Mouse (Mus musculus) megakaryocyte, embryonic 14.5 days (primary cell): ENCODE results near the gene Trio. TPM values are rescaled to one million over a fixed set of nuclear protein-coding genes. Genes with fewer than 3 reads are reported as not detected.

Experiments used
- H3K27me3 ChIP-seq: replicated peaks from 2 replicates; pipeline ENCODE3; 2012; ENCODE audit warnings: inconsistent platforms
- H3K36me3 ChIP-seq: replicated peaks from 2 replicates; pipeline ENCODE3; 2012; ENCODE audit warnings: low read length, inconsistent platforms, mixed read lengths
- H3K4me1 ChIP-seq: 2 replicates; pipeline ENCODE4 v1.6.1; 2012; ENCODE audit warnings: inconsistent platforms
- H3K4me3 ChIP-seq: replicated peaks from 2 replicates; pipeline ENCODE3; 2012; ENCODE audit warnings: moderate library complexity, mild to moderate bottlenecking, inconsistent platforms
- H3K9me3 ChIP-seq: 2 replicates; pipeline ENCODE4 v1.6.1; 2012; ENCODE audit warnings: inconsistent platforms
- FLI1 ChIP-seq: IDR thresholded peaks from 2 replicates; pipeline ENCODE4 v1.6.1; 2012; ENCODE audit warnings: low read length, inconsistent platforms, mixed read lengths
- GATA1 ChIP-seq: IDR thresholded peaks from 3 replicates; pipeline ENCODE4 v1.6.1; 2012; ENCODE audit warnings: mixed read lengths, low read length, inconsistent platforms, borderline replicate concordance
- polyA plus RNA-seq: library from polyadenylated mRNA; stranded (reverse); fragments of >175 nt; gene quantifications from 2 replicates; pipeline ENCODE4 v1.2.3, GENCODE M21; 2012; ENCODE audit warnings: low replicate concordance; ENCODE audit not compliant: insufficient read depth

The Trio gene
- polyA plus RNA-seq = 5.8 and 8.2 TPM in 2 replicates

GRCm38 (mm10) chr15:28025447-28026166, at the start of gene Trio:
Gene Trio (minus strand): TSS chr15:28025848.
- H3K36me3 ChIP-seq = no peaks in the 10 kb centered on the region
- H3K4me1 ChIP-seq = peaks cover 24% of the 10 kb centered on the region
- no peaks in the 10 kb centered on the region for H3K9me3 ChIP-seq
- H3K27me3 ChIP-seq = peaks cover 80% of the 10 kb centered on the region
- peak within 1 kb of the TSS; percentile 92 for H3K4me3 ChIP-seq
- TF ChIP-seq GATA1 = no peak
- TF ChIP-seq FLI1 = no peak

DNA sequence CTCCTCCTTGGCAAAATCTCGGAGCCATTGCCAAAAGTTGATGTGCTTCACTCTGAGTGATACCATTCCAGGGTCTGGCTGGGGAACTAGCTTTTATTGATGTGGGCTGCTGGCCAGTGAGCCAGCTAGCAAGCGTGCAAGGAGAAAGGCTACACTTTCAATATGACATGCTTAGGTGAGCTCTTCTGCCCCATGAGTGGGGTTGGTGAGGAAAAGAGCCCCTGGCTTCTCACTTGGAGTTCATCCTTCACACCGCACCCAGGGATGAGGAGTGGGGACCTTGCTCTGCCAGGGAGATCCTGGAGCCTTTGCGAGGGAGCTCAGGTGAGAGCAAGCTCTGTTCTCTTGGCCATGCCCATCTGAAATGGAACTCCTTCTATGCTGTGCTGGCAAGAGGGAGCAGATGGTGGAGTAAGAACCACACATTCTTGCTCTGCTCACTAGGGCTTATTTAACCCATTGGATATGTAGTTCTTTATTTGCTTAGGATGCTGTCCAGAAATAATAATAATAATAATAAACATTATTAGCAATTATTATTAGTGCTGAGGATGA, 48.8 kb upstream of the Trio start:
- H3K27me3 ChIP-seq = peaks cover 10% of the 10 kb centered on the region
- H3K36me3 ChIP-seq = no peaks in the 10 kb centered on the region
- H3K9me3 ChIP-seq = no peaks in the 10 kb centered on the region
- no peaks in the 10 kb centered on the region for H3K4me1 ChIP-seq
- H3K4me3 ChIP-seq = no peak overlapping the region
- TF ChIP-seq GATA1 (no peak), FLI1 (no peak)

- H3K4me1 ChIP-seq = no peaks in the 10 kb centered on the region
These were observed 46.0 kb upstream of the Trio start for GRCm38 (mm10) chr15:28071601-28072000.

GRCm38 (mm10) chr15:28070771-28071419, 45.2 kb upstream of the Trio start:
- no peaks in the 10 kb centered on the region for H3K4me1 ChIP-seq
- H3K9me3 ChIP-seq = 0 out of 2 replicates have a peak, but pooled peaks cover 3% of the 10 kb centered on the region
- TF ChIP-seq FLI1 (no peak), GATA1 (no peak)
- H3K4me3 ChIP-seq = no peak overlapping the region
- H3K27me3 ChIP-seq = peaks cover 10% of the 10 kb centered on the region
- H3K36me3 ChIP-seq = no peaks in the 10 kb centered on the region

More at GRCm38 (mm10) chr15:28071601-28072000, 46.0 kb upstream of the Trio start:
- H3K27me3 ChIP-seq = peaks cover 10% of the 10 kb centered on the region
- TF ChIP-seq FLI1 = no peak
- no peak for TF ChIP-seq GATA1
- H3K4me3 ChIP-seq = no peak overlapping the region
- no peaks in the 10 kb centered on the region for H3K36me3 ChIP-seq
- H3K9me3 ChIP-seq = 0 out of 2 replicates have a peak, but pooled peaks cover 3% of the 10 kb centered on the region

DNA sequence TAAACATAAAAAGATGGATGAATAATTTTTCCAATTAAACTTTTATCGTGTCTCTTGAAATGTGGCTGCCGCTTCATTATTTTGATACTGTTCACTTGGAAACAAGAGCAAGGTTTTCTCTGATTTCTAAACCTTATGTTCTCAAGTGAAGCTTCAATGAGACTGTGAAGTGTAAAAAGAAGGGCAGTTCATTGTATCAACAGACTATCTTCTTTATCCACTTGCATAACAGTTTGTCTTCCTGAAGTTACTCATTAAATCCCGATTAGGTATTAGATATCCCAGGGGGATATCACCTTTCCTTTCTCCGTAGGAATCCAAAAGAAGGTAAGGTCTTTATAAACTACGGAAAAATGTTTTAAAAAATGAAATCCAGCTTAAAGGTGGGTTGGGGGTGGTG, 44.6 kb upstream of the Trio start:
- peaks cover 10% of the 10 kb centered on the region for H3K27me3 ChIP-seq
- no peaks in the 10 kb centered on the region for H3K36me3 ChIP-seq
- H3K9me3 ChIP-seq = 0 out of 2 replicates have a peak, but pooled peaks cover 3% of the 10 kb centered on the region
- no peak for TF ChIP-seq FLI1
- no peak for TF ChIP-seq GATA1
- no peak overlapping the region for H3K4me3 ChIP-seq
- H3K4me1 ChIP-seq = no peaks in the 10 kb centered on the region

DNA sequence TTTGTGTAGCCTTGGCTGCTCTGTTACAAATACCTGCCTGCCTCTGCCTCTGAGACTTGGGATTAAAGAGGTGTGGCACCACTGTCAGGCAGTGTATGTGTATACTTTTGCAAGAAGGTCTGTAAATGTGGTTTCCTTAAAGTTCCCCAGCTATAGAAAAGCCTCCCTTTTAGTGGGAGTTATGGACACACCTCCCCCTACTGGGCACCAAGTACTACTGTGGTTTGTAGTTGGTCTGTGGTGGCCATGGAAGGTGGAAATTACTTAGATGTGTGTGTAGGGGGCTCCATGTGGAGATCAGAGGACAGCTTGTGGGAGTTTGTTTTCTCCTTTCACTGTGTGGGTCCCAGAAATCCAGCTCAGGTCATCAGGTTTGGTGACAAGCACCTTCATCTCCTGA, 41.7 kb upstream of the Trio start:
- no peaks in the 10 kb centered on the region for H3K4me1 ChIP-seq
- H3K27me3 ChIP-seq = peaks cover 5% of the 10 kb centered on the region
- no peaks in the 10 kb centered on the region for H3K36me3 ChIP-seq
- H3K9me3 ChIP-seq = peaks cover 12% of the 10 kb centered on the region
- TF ChIP-seq FLI1 = no peak
- TF ChIP-seq GATA1 = no peak
- no peak overlapping the region for H3K4me3 ChIP-seq

GRCm38 (mm10) chr15:28066468-28066867, 40.8 kb upstream of the Trio start:
- peaks cover 12% of the 10 kb centered on the region for H3K9me3 ChIP-seq

GRCm38 (mm10) chr15:28065572-28065971, 39.9 kb upstream of the Trio start:
- Histone ChIP-seq H3K4me3 (no peak overlapping the region), H3K36me3 (no peaks in the 10 kb centered on the region), H3K9me3 (peaks cover 12% of the 10 kb centered on the region), H3K4me1 (no peaks in the 10 kb centered on the region), H3K27me3 (no peaks in the 10 kb centered on the region)
- TF ChIP-seq GATA1 (no peak), FLI1 (no peak)

More at GRCm38 (mm10) chr15:28066468-28066867, 40.8 kb upstream of the Trio start:
- H3K36me3 ChIP-seq = no peaks in the 10 kb centered on the region
- peaks cover 2% of the 10 kb centered on the region for H3K27me3 ChIP-seq
- H3K4me3 ChIP-seq = no peak overlapping the region
- TF ChIP-seq GATA1 (no peak), FLI1 (no peak)
- H3K4me1 ChIP-seq = no peaks in the 10 kb centered on the region

DNA sequence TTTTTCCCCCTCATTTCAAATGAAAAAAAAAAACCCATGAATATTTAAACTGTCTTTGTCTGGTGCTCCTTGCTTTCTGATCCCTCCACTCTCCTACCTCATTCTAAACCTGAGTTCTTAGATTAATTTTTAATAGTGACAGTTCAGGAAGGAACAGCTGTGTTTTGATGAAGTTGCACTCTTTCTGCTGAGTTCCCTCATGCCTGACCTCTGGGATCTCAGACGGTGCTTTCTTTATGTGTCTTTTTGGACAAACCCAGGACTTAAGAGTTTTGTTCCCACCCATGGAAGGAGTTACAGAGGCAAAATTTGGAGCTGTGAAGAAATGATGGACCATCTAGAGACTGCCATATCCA, 39.1 kb upstream of the Trio start:
- TF ChIP-seq FLI1 = no peak
- no peak for TF ChIP-seq GATA1
- no peaks in the 10 kb centered on the region for H3K4me1 ChIP-seq
- H3K4me3 ChIP-seq = no peak overlapping the region
- H3K27me3 ChIP-seq = no peaks in the 10 kb centered on the region
- H3K9me3 ChIP-seq = peaks cover 12% of the 10 kb centered on the region
- no peaks in the 10 kb centered on the region for H3K36me3 ChIP-seq
